Mouse (Mus musculus): ENCODE results near the gene Pdgfc.

Pdgfc gene

DNA sequence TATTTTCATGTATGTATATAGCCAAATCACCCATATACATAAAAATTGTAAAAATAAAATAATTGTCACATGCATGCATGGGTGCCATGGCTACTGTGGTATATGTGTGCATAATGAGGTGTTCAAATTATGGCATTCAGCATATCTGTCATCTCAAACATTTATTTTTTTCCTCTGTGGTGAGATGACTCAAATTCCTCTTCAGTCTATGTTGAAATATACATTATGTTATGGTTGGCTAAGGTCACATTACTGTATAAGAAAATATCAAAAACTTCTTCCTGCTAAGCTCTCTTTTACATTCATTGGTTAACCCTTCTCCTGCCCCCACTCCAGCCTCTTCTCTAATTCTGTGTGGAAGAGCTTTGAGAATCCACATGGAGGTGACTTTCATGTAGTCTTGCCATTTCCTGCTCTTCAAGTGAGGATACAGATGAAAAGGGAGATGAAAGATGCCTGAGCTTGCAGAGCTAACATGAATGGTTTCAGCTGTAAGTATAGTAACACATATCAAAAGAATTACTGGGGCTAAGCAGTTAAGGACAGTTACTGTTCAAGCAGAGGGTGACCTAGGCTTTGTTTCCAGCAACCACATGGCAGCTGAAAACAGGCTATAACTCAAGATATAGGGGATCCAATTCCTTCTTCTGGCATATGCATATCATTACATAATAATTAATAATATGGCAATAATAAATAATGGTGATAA, 124.4 kb downstream of the Pdgfc start:
- DNase-seq (ENCODE audit: low spot score): no peak

DNA sequence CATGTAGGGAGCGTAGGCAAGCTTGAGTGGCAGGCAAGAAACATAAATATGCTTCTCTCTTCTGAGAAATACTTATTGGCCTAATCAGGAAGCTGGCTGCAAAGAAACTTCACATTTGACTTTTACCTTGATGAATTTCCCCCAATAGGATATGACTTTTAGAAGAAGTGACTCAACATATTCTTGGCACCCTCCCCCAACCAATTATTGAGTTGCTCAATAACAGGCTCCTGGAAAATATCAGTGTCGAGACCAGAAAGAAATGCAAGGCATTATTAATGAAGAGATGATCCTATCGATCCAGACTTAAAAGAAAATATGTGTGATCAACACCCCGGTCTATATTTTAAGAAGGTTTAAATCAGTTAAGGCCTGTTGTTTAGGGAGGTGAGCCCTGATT, 125.9 kb downstream of the Pdgfc start:
- DNase-seq (ENCODE audit: low spot score): no peak

DNA sequence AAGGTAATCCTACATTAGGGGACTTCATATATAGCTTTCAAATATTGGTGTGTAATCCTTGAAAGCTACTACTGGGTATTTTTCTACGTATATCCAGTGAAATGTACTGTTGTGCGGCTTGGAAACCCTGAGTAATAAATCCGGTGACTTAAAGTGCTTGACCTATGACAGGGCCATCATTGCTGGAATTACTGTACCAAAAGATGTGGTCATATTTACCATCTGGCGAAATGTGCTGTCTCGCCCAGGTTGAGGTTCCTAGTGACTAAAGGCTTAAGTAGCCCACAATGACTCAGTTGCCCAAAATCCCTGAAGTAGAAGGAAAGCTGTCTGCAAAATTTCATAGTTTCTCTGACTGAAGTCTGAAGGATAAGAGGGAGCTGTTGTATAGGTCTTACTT, 127.9 kb downstream of the Pdgfc start:
- DNase-seq (ENCODE audit: low spot score): no peak

DNA sequence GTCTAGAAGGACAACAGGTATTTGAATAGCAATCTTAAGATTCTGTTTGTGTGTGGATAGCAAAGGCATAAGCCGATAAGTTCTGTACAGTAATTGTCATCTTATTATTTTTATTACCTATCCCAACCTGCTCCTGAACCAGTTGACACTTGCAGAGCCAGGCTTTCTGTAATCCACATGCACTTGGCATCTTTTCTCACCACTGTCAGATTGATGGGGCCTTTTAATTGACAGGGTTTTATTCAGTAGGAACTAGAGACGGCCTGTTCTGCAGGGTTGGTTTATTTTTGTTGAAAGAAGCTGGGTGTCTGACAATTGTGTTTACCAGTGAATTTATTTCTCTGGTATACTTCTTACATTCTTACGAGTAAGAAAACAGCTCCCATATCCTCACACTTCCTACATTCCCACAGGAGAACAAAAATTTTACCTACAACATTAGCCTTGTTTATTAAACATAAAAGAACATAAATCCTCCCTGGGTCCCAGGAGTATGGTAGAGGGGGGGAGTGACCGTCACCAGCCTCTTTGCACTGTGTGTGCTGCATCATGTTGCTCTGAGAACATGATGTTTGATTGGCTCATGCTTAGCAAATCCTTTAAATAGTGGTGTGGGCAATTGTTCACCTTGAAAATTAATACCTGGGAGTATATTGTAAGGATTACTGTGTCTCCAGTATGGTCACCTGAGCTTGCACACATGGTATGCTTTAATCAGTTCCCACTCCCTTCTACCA, 134.0 kb downstream of the Pdgfc start:
- DNase-seq (ENCODE audit: low spot score): no peak

DNA sequence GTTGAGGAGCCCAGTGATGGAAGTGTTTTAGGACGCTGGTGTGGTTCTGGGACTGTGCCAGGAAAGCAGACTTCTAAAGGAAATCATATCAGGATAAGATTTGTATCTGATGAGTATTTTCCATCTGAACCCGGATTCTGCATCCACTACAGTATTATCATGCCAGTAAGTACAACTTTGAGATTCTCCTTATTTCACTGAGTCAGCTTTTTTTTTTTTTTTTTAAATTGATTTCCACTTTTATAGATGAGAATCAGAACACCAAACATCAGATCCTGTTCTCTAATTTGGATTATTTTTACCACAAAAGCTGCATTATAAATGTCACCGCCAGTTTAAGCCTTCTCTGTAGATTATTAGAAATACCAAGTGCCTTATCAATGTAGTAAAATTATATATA, 138.6 kb downstream of the Pdgfc start:
- DNase-seq (ENCODE audit: low spot score): no peak

DNA sequence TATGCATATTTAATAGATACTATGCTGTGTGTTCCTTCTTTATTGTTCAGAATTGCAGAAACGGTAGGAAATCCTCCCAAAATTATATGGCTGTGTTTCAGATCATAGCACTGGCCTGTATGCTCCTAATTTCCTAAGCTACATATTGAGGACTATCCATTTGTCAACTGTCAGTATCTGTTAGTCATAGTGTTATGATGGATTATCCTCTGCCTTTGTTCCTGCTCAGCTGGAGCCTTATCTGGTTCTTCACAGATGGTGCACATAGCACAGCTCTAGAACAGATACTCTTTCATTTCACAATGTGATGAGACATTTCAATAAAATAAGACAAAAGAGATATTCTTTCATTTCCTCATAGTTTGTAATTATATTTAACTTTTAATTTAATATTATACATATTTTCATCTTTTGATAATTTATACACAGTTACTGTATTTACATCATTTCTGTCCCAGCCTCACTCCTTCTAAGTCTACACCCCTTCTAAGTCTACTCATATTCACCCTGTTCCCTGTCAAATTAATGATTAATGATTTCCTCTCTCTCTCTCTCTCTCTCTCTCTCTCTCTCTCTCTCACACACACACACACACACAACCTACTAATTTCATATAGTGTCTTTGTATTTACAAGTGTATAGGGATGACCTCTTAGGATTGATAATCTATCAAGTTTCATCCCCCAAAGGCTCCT, 145.2 kb downstream of the Pdgfc start:
- DNase-seq (ENCODE audit: low spot score): no peak

DNA sequence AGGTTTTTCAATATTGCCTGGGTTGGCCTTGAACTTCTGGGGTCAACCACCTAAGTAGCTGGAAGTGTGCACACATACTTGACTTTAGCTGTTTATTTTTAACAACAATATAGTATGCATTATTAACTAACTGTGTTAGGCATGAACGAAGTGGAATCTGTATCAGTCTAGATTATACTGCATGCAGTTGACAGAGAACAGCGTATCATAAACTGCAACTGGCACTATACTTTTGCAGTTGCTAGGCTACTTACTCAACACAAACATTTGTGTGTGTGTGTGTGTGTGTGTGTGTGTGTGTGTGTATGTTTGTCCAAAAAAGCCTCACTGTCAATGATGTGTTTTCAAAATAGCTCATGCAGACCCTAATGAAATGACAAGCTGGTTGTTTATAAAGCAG, 160.7 kb downstream of the Pdgfc start:
- no peak for DNase-seq (ENCODE audit: low spot score)

DNA sequence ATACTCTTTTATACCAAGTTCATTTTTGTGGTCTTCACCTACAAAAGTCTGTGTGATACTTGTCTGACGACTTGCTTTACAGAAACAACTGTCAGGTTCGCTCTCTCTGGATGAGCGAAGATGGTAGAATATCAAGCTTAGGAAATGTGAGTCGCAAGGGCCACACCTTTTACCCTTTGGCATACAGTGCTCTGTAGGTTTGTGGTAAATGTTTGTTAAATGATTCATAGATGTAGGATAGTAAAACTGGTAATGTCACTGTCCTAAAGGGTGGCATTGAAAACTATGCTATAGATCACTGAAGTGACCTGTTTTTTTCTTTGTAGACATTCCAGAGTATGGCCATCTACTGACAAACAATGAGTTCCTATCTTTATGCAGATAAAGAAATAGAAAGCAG, 161.4 kb downstream of the Pdgfc start:
- no peak for DNase-seq (ENCODE audit: low spot score)

DNA sequence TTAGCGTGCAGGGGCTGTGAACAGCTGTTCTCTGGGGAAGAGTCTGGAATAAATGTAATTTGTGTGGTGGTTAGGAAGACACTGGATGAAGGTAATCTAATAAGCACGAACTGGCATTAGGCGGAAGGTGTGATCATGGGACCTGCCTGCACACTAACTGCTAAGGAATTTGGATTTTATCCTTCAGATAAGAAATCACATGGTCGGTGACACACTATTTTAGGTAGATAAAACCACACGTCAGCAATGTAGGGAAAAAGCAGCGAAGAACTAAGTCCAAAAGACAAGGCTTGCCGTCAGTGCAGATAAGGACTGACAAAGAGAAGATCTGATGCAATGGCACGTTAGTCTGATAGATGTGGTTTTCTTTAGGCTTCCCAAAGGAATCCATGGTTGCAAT, 164.4 kb downstream of the Pdgfc start:
- DNase-seq (ENCODE audit: low spot score): no peak

DNA sequence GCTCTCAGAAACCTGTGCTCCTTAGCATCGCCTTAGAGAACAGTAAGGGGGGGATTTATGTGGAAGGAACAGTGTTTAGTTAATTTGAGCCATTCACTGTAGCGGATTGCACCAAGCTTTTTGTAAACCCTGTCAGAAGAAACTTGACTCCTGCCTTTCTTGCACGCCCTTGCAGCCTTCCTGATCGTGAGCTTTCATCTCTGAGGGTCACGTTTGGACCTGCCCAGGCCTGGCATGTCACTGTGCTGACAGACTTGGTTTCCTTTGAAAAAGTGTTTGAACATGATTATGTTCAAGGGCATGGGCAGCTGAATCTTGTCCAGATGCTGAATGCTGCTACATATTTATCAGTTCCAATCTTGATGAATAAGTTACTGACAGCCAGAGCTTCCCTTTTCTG, 169.0 kb downstream of the Pdgfc start:
- peak; percentile 35 for DNase-seq (ENCODE audit: low spot score)

DNA sequence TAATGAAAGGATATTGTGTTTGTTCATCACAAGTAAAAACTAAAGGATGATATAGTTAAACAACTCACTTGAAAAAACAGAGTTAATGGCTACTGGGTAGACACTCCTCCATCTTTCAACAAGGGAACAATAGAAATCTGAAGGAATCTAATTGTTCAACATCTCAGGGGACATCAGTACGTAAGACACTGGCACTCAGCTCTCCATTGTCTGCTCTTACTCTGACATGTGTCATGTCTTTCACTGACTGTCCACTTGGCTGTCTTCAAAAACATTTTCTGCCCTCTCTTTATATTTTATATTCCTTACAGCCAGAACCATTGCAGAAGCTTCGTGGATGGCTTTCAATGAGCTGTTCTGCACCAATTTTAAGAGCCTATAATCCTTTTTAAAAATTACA, 172.0 kb downstream of the Pdgfc start:
- DNase-seq (ENCODE audit: low spot score): no peak

DNA sequence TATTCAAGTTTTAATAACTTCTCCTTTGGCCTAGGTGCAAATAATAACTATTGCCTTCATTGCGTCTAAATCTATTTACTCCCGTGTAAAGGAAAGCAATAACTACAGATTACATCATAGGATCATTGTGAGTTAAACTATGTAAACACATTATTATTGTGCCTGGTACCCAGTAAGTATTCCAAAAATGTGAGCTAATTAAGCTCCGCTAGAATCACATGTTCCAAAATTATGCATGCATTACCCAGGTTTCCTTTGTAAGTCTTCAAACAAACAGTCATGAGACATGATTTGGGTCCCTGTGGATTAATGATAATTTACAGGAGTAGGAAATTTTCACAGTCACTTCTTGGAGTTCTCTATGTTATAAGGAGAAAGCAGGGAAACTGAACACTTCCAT, 174.9 kb downstream of the Pdgfc start:
- no peak for DNase-seq (ENCODE audit: low spot score)

DNA sequence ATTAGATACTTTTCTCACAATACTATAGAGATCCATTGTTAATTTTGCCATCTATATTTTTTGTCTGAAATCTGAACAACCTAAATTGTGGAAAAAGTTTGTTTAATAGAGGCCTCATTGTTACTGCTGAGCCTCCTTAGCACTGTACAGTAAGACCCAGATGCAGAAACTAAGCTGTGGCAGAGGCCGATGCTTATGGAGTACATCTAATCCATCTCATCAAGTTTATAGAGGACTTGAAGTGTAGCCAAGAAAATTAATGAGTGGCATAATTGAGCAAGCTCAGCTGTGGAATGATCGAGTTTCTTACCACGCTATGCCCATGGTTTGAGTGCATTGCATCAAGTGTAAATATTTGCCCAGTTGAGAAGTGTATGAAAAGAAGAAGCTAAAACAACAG, 175.4 kb downstream of the Pdgfc start:
- no peak for DNase-seq (ENCODE audit: low spot score)

DNA sequence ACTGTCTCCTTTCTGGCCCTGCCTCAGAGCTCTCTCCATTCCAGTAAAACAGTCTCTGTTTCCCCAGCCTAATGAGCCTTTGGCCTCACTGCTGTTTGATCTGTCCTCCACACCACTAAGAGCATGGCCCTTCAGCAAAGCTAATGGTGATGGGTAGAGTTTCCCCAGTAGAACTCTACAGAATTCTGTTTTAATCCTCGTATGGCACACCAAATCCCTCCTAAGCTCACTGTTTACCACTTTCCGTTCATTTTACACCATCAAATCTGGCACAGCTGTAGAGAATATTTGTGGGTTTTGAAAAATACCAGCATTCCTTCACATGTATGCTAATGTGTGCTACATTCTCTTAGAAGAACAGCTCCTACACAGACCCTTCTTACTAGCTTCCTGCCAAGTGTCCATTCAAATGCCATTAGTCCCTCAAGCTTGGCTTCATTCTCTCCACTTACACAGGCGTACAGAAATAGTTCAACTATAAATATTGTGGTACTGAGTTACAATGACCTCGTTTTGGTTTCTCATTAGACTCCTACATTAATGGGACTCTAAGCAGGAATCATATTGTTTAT, 179.4 kb downstream of the Pdgfc start:
- DNase-seq (ENCODE audit: low spot score): no peak

DNA sequence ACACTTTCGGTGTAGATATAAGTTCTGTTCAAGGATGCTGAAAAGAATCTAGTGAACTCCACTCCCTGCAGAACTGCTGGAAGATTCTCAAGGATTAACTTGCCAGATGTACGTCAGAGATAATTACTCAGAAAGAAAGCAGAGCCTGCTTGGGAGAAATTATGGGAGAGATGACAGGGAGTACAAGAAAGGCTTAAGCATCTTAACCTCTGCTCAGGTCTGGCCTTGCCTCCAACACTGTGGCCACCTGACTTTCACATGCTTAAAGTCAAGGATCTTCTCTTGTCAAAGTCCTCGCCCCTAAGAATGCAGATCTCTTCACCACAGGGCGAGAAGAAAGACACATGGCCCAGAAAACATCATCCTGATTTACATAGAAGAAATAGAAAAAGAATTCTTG, 185.5 kb downstream of the Pdgfc start:
- no peak for DNase-seq (ENCODE audit: low spot score)

DNA sequence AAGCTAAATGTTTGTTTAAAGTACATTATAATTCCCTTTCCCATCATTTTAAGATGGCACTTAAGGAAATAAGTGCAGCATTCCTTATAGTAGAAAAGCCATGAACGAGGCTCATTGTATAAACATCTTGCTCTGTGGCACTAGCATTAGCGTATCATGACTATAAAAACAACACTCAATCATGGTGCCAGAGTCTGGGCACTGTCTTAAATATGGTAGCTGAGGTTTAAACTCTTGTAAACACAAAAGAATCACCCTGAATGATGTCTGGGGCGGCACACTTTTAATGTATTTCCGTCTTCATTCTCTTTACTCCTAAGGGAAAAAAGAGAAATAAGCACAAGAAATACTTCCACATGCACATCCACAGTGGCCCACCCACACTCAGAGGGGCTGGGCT, 192.1 kb downstream of the Pdgfc start:
- DNase-seq (ENCODE audit: low spot score): no peak

DNA sequence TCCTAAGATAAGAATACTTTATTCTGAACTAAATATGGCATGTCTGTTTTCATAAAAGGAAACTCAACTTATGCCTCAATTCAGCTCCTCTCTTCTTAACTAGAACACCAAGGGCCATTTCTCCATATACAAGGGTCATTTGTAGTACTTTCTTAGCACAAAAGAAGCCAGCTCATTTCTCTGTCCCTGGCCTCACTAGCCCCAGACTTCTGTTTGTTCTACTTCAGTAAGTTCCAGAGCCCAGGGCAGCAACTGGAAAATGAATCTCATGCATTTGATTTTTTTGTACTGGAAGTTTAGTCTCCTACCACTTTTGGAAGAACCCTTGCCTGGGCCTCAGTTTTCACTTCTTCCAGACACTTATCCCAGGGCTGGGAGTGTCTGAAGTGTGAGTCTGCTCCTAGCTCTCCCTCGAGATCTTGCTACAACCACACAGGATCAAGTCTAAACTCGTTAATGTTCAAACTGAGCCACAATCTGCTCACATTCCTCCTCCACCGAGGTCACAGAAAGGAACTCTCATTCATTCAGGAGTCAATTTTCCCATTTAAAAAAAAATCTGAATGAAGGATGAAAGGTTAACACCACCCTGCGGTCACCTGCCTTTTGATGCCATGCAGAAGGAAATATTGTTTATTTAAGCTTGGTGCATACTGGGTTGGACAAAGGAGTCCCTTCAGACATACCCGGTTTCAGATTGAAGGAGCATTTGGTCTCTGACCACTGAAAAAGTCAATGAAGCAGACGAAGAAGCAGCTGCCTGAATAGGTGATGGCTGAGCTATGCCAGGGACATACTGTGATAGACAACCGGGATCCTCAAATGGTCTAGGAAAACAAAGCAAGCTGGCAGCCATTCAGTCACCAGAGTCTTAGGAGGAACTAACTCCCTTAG, 206.7 kb downstream of the Pdgfc start:
- no peak for DNase-seq (ENCODE audit: low spot score)

DNA sequence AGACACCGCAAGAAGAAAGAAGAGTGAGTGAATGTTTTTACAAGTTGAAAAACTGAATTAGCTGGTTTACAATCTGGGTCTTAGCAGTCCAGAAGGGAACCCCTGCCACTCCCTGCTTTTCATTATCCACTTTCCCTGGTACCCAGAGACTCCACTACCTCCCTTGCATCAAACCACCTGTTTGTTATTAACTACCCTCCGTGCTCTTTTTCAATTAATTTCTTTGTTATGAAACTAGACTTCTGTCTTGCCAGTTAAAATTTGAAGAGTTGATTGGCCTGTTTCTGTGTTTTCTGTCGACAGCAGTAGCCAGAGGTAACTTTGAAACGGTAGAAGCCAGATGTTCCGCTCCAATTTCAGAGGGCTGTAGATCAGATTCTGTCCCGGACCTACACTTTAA, 207.4 kb downstream of the Pdgfc start:
- DNase-seq (ENCODE audit: low spot score): no peak

DNA sequence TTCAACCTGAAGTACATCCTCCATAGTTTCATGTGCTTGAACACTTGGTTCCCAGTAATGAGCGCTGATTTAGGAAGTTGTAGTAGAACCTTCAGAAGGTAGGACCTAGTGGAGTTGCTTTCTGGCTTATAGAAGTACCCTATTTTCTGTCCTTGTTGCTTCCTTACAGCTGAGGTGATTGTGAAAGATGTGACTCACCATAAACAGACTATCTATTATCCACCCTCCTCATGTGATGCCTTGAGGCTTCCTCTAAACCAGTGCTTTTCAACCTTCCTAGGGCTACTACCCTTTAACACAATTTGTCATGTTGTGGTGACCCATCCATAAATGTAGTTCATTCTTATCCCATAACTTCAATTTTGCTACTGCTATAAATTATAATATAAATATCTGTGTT, 226.6 kb downstream of the Pdgfc start:
- DNase-seq (ENCODE audit: low spot score): no peak
